Mouse (Mus musculus) ES-E14 (cell line): Measurements from ENCODE around the gene Nrk. TPM values are rescaled to one million over a fixed set of nuclear protein-coding genes. Genes with fewer than 3 reads are reported as not detected.

Experiments
- DNase-seq: peaks from one replicate; pipeline ENCODE4 v3.0.0-alpha.2; 2013; ENCODE audit warnings: low read depth, low spot score
- H3K27ac ChIP-seq: 2 replicates; pipeline ENCODE4 v1.5.1; 2012; ENCODE audit warnings: low read depth, mild to moderate bottlenecking, low read length, moderate library complexity, mixed read lengths; ENCODE audit not compliant: poor library complexity, insufficient read depth, severe bottlenecking
- H3K36me3 ChIP-seq: 2 replicates; pipeline ENCODE4 v1.6.1; 2012; ENCODE audit warnings: mild to moderate bottlenecking, low read length, moderate library complexity, mixed read lengths; ENCODE audit not compliant: control insufficient read depth, poor library complexity, insufficient read depth, severe bottlenecking
- H3K4me1 ChIP-seq, 2 experiments: fragments of 150-350 bp in 1 of 2; sonication (generic) in 1 of 2; 2 replicates each; pipeline ENCODE4 v1.6.1; 2012; ENCODE audit warnings: low read length in 2 of 2, mild to moderate bottlenecking in 1 of 2, mixed read lengths in 1 of 2; ENCODE audit not compliant: control insufficient read depth in 2 of 2, insufficient read depth in 2 of 2, poor library complexity in 1 of 2
- H3K4me3 ChIP-seq, 2 experiments: fragments of 150-350 bp in 1 of 2; sonication (generic) in 1 of 2; 2 replicates each; pipeline ENCODE4 v1.5.1; 2012; ENCODE audit warnings: low read length in 2 of 2, low read depth in 1 of 2, mild to moderate bottlenecking in 1 of 2, mixed read lengths in 1 of 2; ENCODE audit not compliant: insufficient read depth in 1 of 2, poor library complexity in 1 of 2, severe bottlenecking in 1 of 2
- H3K9ac ChIP-seq: 2 replicates; pipeline ENCODE4 v1.6.1; 2012; ENCODE audit warnings: low read depth, mild to moderate bottlenecking, low read length, mixed read lengths; ENCODE audit not compliant: poor library complexity, insufficient read depth, severe bottlenecking
- H3K9me3 ChIP-seq: fragments of 150-350 bp; sonication (generic); 2 replicates; pipeline ENCODE4 v1.6.1; 2012; ENCODE audit warnings: low read depth, mild to moderate bottlenecking, low read length; ENCODE audit not compliant: control insufficient read depth, insufficient read depth
- CHD2 ChIP-seq: IDR thresholded peaks from 2 replicates; pipeline ENCODE4 v1.6.1; 2014; ENCODE audit warnings: mild to moderate bottlenecking, low read depth, low read length, inconsistent platforms
- HCFC1 ChIP-seq: IDR thresholded peaks from 2 replicates; pipeline ENCODE4 v1.6.1; 2012; ENCODE audit warnings: low read length, inconsistent platforms, borderline replicate concordance; ENCODE audit not compliant: insufficient read depth
- MAFK ChIP-seq: IDR thresholded peaks from 2 replicates; pipeline ENCODE4 v1.6.1; 2014; ENCODE audit warnings: mild to moderate bottlenecking, low read depth, low read length, inconsistent platforms; ENCODE audit not compliant: insufficient read depth
- ZC3H11A ChIP-seq: IDR thresholded peaks from 2 replicates; pipeline ENCODE4 v1.6.1; 2012; ENCODE audit warnings: low read depth, mild to moderate bottlenecking, inconsistent platforms, low read length, borderline replicate concordance
- ZNF384 ChIP-seq: IDR thresholded peaks from 2 replicates; pipeline ENCODE4 v1.6.1; 2012; ENCODE audit warnings: low read depth, low read length, inconsistent platforms
- in situ Hi-C, 2 experiments: fragments of 600-800 bp; cut with MboI; formaldehyde crosslinking; loops; one replicate each; pipeline ENCODE4 v1.15.1; 2025; ENCODE audit warnings: low sequenced_read_pairs in 2 of 2, inconsistent platforms in 1 of 2; ENCODE audit not compliant: unreplicated experiment in 2 of 2
- total RNA-seq: library from RNA; depleted of rRNA; stranded (reverse); fragments of 300-350 nt; gene quantifications from 2 replicates; pipeline ENCODE4 v1.2.3, GENCODE M21; 2012

Nrk gene
- total RNA-seq, 1 experiment: 6.9 TPM

DNA sequence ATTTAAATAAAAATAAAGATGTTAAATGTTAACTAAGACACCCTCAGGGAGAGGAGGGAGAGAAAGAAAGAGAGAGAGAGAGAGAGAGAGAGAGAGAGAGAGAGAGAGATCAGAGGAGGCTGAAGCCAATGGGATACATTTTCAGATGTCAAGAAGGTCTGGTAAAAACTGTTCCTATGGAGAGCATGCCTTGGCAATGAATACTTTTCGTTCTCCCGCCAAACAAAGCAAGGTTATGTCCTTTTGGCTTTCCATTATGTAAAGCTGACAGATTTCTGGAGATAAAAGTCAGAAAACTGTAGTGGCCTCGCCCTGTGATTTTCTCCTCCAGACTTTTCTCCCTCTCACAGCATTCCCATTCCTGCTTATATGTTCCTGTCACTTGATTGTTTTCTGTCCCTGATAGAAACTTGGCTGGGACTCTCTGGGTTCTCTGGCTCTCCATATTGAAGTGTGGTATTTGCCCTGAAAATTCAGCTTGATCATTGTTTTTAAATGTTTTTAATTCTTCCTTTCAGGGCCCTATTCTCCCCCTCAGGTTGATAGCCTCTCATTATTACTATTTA is 112.4 kb downstream of the Nrk start:
- no peak for TF ChIP-seq HCFC1
- Histone ChIP-seq H3K27ac (no peak overlapping the region), H3K4me3 (no peak overlapping the region), H3K4me1 (no peaks in the 10 kb centered on the region), H3K9me3 (no peaks in the 10 kb centered on the region), H3K9ac (no peak overlapping the region), H3K36me3 (no peaks in the 10 kb centered on the region)
- no peak for DNase-seq
- in situ Hi-C loops: no loop called here

DNA sequence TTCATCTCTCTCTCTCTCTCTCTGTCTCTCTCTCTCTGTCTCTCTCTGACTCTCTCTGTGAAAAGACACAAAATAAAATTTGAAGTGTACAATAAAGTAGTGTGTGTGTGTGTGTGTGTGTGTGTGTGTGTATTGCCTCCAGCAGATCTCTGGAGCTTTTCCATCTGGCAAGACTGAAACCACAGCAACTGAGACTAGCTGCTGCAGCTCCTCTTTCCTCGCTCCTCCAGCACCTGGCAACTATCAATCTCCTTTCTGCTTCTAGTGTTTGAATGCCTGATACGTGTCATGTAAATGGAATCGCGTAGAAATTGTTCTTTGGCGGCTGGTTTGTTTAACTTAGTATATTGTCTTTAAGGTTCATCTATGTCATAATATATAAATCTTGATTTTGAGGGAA is 113.1 kb downstream of the Nrk start:
- no peak for DNase-seq
- Histone ChIP-seq H3K36me3 (no peaks in the 10 kb centered on the region), H3K4me3 (no peak overlapping the region), H3K4me1 (no peaks in the 10 kb centered on the region), H3K9ac (no peak overlapping the region), H3K27ac (no peak overlapping the region), H3K9me3 (no peaks in the 10 kb centered on the region)
- in situ Hi-C loops: no loop called here
- TF ChIP-seq ZNF384: no peak
- TF ChIP-seq ZC3H11A: no peak
- no peak for TF ChIP-seq CHD2
- no peak for TF ChIP-seq HCFC1
- no peak for TF ChIP-seq MAFK

DNA sequence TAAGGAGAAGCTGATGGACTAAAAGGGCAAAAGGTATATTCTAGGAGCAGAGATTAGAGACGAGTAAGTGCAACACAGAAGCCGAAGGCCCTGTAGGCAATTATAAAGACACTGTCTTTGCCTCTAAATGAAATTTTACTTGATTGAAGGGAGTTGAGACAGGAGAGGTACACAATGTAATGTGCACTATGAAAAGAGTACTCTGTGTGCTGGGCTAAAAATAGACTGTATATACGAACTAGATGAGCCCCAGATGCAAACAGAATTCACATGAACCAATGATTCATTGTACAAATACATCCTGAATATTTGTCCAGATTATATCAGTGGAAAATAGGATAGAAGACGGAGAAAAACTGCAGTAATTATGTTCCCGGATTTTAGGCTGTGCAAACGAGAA is 113.7 kb downstream of the Nrk start:
- Histone ChIP-seq H3K27ac (no peak overlapping the region), H3K9ac (no peak overlapping the region), H3K36me3 (no peaks in the 10 kb centered on the region), H3K4me3 (no peak overlapping the region), H3K4me1 (no peaks in the 10 kb centered on the region), H3K9me3 (no peaks in the 10 kb centered on the region)
- no peak for DNase-seq
- in situ Hi-C loops: no loop called here
- TF ChIP-seq ZNF384: no peak
- TF ChIP-seq HCFC1: no peak

DNA sequence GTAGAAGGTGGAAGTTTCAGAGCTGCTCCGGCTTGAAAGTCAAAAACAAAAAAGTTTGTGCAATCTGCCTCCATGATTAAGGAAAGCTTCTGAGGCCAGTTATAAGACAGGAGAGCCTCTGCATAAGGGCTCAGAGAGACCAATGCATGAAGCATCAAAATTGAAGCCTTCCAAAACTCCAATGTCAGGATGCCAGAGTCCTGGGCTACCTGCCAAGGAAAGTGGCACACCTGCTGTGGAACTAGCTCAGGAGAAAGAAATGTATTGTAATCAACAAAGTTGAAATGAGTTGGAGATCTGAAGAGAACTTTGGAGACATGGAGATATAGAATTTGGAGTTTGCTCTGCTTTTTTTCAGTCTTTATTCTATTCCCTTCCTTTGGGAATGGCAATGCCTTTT is 123.4 kb downstream of the Nrk start:
- in situ Hi-C loops: no loop called here
- Histone ChIP-seq H3K36me3 (no peaks in the 10 kb centered on the region), H3K27ac (no peak overlapping the region), H3K9ac (no peak overlapping the region), H3K9me3 (no peaks in the 10 kb centered on the region), H3K4me1 (no peaks in the 10 kb centered on the region), H3K4me3 (no peak overlapping the region)
- no peak for DNase-seq
- TF ChIP-seq ZC3H11A (no peak), CHD2 (no peak), ZNF384 (no peak), HCFC1 (no peak), MAFK (no peak)

DNA sequence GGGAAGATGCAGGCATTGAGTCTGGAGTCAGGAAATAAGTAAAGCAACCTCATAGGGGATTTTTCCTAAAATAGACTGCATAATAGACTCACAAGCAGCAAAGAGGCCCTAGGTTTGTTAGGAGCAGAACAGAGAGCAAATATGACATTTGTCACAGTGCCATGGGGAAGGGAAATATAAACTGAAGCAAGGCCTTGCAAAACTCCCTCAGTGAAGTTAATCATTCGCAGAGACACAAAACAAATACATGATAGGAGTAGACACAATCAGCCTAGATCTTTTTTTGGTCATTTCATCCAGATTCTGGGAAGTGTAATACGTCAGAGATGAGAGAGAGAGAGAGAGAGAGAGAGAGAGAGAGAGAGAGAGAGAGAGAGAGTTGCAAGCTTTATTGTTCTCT is 125.1 kb downstream of the Nrk start:
- Histone ChIP-seq H3K9me3 (no peaks in the 10 kb centered on the region), H3K4me3 (no peak overlapping the region), H3K9ac (no peak overlapping the region), H3K27ac (no peak overlapping the region), H3K4me1 (no peaks in the 10 kb centered on the region), H3K36me3 (no peaks in the 10 kb centered on the region)
- DNase-seq: no peak
- no peak for TF ChIP-seq MAFK
- TF ChIP-seq HCFC1: no peak
- TF ChIP-seq CHD2: no peak
- TF ChIP-seq ZC3H11A: no peak
- TF ChIP-seq ZNF384: no peak
- in situ Hi-C loops: no loop called here
